Mouse (Mus musculus) cerebellum, adult 18-20 months (tissue): ENCODE results near the gene Gm20449.
"Not testable (repeated sequence)": the region's sequence is repeated elsewhere in the genome, so short reads cannot be mapped to it uniquely, and the experiment has no call there.

Experiments
- DNase-seq, 2 experiments: peaks; one replicate each; pipeline ENCODE4 v3.0.0; 2021

Gm20449 gene

GRCm38 (mm10) chr7:41499389-41500049 lies at the start of gene Gm20449, which contains the start of gene AW146154:
Gm20449 (minus strand) TSS chr7:41499417.
AW146154 (minus strand) TSS chr7:41499890.
- peak; percentile 99 to 100 for DNase-seq

DNA sequence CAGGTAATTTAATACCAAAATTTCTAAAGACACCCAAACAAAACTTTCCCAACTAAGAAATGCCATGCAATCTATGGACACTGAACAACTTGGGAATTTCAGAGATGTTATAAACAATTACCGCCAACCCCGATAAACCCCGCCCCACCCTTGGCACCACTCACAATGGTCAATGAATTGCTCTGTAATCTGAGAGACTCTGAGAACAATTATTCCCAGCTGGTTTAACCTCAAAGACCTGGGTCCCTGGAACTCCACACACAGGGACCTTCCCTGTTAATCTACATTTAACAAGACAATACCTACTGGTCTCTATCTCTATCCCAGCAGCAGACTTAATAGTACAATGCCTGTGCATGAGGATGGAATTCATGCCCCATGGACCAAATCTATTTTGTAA lies 13.5 kb upstream of the Gm20449 start:
- DNase-seq, result no peak

DNA sequence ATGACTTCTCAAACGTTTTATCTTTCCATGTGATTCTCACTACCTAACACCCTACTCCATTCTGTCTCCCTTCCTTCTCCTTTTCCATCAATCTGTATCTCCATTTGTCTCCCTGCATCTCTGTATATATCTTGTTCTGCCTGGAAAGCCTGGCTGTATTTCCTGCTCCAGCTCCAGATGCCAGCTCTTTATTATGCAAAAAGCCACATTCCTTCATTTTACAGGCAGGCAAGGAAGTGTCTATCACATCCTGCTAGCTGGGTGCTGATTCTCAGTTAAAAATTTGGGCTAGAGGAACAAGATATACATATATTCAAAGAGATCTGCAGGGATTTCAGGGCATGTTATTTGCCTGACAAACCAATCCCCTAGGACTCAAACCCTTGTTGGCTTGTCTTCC lies 13.0 kb upstream of the Gm20449 start:
- DNase-seq, result no peak

DNA sequence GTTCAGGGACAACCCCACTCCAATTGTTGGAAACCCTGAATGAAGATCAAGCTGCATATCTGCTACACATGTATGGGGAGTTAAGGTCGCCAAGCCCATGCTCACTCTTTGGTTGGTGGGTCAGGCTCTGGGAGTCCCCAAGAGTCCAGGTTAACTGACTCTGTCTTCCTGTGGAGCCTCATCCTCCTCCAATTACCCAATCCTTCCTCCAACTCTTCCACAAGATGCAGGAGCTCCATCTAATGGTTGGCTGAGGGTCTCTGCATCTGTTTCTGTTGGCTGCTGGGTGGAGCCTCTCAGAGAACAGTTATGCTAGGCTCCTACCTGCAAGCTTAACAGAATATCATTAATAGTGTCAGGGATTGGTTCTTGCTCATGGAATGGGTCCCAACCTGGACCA lies 3.2 kb upstream of the Gm20449 start:
- no peak for DNase-seq

- peak; percentile 71 to 72 for DNase-seq
Measured at GRCm38 (mm10) chr7:41500151-41500934, 1.1 kb upstream of the Gm20449 start.

GRCm38 (mm10) chr7:41499018-41499388 lies 214 bp downstream of the Gm20449 start:
- DNase-seq, result not testable (repeated sequence)

DNA sequence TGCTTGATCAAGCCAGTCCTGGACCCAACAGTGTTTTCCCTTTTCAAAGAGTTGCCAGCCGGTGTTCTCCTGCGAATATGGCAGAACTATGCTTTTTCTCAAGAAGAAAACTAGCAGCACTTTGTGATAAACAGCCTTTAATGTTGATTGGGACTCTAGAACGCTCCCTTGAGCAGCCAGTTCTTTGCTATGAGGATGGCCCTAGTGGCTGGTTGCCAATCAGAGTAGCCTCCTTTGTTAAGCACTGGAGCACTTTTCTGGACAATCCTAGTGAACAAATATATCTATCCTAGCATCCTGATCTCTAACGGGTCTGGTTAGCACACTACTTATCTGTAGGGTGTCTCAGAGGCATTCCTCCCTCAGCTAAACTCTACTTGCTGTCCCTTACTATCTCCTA lies 753 bp downstream of the Gm20449 start:
- DNase-seq, result peak; percentile 35

DNA sequence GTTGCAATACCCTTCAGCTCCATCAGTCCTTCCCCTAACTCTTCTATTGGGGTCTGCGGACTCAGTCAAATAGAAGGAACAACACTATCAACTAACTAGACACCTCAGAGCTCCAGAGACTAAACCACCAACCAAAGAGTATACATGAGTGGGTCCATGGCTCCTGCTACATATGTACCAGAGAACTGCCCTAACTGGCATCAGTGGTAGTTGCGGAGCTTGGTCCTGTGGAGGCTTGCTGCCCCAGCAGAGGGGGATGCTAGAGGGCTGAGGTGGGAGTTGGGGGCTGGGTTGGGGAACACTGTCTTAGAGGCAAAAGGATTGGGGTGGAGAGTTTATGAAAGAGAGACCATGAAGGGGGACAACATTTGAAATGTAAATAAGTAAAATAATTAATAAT lies 1.3 kb downstream of the Gm20449 start:
- DNase-seq, result peak; percentile 27 to 30

DNA sequence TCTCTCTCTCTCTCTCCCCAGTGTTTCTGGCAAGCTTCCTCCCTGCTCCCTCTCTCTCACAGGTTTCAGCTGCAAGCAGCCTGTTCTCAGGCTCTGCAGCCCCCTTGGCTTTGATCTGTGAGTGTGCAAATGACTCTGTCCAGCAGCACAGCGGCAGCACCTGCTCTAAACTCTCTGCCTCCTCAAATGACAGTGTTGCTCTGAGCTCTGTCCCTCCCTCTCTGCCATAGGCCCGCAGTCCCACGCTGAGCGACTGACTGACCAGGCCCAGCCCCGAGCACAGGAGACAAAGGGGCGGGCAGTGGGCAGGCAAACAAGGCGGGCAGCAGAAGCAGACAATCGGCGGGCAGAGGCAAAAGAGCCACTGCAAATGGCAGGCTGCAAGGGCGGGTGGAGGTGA lies 47.4 kb downstream of the Gm20449 start:
- no peak for DNase-seq

DNA sequence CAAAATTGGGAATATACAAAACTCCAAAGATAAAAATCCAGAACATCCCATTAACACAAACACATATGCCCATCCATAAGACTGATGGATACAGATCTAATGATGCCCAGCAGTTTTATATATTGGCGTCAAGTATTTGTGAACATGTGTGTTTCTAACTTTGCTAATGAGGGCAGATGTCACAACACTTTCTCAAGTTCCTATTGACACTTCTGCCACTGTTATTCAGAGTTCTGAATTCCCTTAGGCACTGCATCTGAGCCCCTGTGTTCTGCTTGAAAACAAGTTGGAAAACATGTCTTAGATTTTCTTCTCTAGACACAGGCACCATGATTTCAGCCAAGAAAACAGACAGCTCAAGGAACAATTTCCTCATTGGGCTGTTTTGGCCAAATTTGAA lies 50.6 kb downstream of the Gm20449 start, which contains the start of gene Vmn2r57:
Gene Vmn2r57, minus strand, starts transcription at position 101 of the 400 bp plus-strand sequence.
- not testable (repeated sequence) for DNase-seq

- DNase-seq, result peak; percentile 4 to 8
Measured at GRCm38 (mm10) chr7:41394130-41394529, 105.1 kb downstream of the Gm20449 start.

- peak; percentile 79 to 90 for DNase-seq
Measured at GRCm38 (mm10) chr7:41393048-41393971, 105.9 kb downstream of the Gm20449 start, which contains the start of gene AI987944. AI987944 (minus strand) TSS chr7:41393379.
